Mouse (Mus musculus) lung, embryonic 16.5 days (tissue): ENCODE measurements around the gene St6galnac6. TPM values are rescaled to one million over a fixed set of nuclear protein-coding genes. Genes with fewer than 3 reads are reported as not detected.
A peak's percentile ranks its signal among the peaks of the same experiment; 100 is the strongest.

Experiments used
- ATAC-seq: fragments of 200-750 bp; cut with Nextera tagmentation; 2 replicates; pipeline ENCODE4 v1.8.0; 2017; ENCODE audit warnings: low read depth, mild to moderate bottlenecking, moderate library complexity
- H3K27ac ChIP-seq: fragments of 300-500 bp; sonication (generic); 2 replicates; pipeline ENCODE4 v1.5.1; 2014; ENCODE audit warnings: mild to moderate bottlenecking, control low read depth, low read length
- H3K27me3 ChIP-seq: fragments of 300-500 bp; sonication (generic); 2 replicates; pipeline ENCODE4 v1.6.1; 2014; ENCODE audit warnings: low read depth, low read length, mixed read lengths; ENCODE audit not compliant: control insufficient read depth, insufficient read depth
- H3K36me3 ChIP-seq: fragments of 300-500 bp; sonication (generic); 2 replicates; pipeline ENCODE4 v1.6.1; 2014; ENCODE audit warnings: low read length; ENCODE audit not compliant: control insufficient read depth, insufficient read depth
- H3K4me1 ChIP-seq: fragments of 300-500 bp; sonication (generic); replicated peaks from 2 replicates; pipeline ENCODE4 v1.6.1; 2014; ENCODE audit warnings: low read length, mixed read lengths; ENCODE audit not compliant: control insufficient read depth, insufficient read depth
- H3K4me2 ChIP-seq: fragments of 300-500 bp; sonication (generic); 2 replicates; pipeline ENCODE4 v1.6.1; 2014; ENCODE audit warnings: low read depth, low read length, control low read depth
- H3K4me3 ChIP-seq: fragments of 300-500 bp; sonication (generic); 2 replicates; pipeline ENCODE4 v1.5.1; 2014; ENCODE audit warnings: mild to moderate bottlenecking, low read length, control low read depth
- H3K9ac ChIP-seq: fragments of 300-500 bp; sonication (generic); 2 replicates; pipeline ENCODE4 v1.6.1; 2014; ENCODE audit warnings: low read length, control low read depth
- H3K9me3 ChIP-seq: fragments of 300-500 bp; sonication (generic); 2 replicates; pipeline ENCODE4 v1.6.1; 2016; ENCODE audit warnings: low read length; ENCODE audit not compliant: control insufficient read depth
- WGBS: fragments of 180-500 bp; shearing (Covaris S2); extraction: QIAGEN DNeasy Blood & Tissue Kit; methylation state at CpG from one replicate; pipeline ENCODE4 v1.1.7; 2014; 5-methylcytosine and 5-hydroxymethylcytosine counted together
- polyA plus RNA-seq: library from polyadenylated mRNA; unstranded; fragments of >200 nt; fragmentation: Nextera tagmentation; extraction: Ambion mirVana; gene quantifications from 2 replicates; pipeline ENCODE4 v1.2.1, GENCODE M21; 2015

Gene St6galnac6
- polyA plus RNA-seq, 1 experiment from 2014 or later = 25.4 TPM

GRCm38 (mm10) chr2:32640550-32641051, 41.1 kb downstream of the St6galnac6 start:
- H3K9ac ChIP-seq = 0 out of 2 replicates have a peak overlapping the region, but pooled peaks have one; percentile 26
- WGBS = 47% methylated on average over 6 of the region's 6 CpGs
- H3K27me3 ChIP-seq = no peaks in the 10 kb centered on the region
- H3K27ac ChIP-seq = peak overlapping the region; percentile 40; the same call in 1 of the 2 replicates
- no peak for ATAC-seq
- H3K9me3 ChIP-seq = no peaks in the 10 kb centered on the region
- no peaks in the 10 kb centered on the region for H3K36me3 ChIP-seq
- H3K4me3 ChIP-seq = no peak overlapping the region
- no peak overlapping the region for H3K4me2 ChIP-seq
- H3K4me1 ChIP-seq = peaks cover 28% of the 10 kb centered on the region

GRCm38 (mm10) chr2:32641810-32642209, 42.3 kb downstream of the St6galnac6 start:
- H3K9me3 ChIP-seq = no peaks in the 10 kb centered on the region
- no peak overlapping the region for H3K4me2 ChIP-seq
- no peak overlapping the region for H3K9ac ChIP-seq
- peaks cover 35% of the 10 kb centered on the region for H3K4me1 ChIP-seq
- H3K4me3 ChIP-seq = no peak overlapping the region
- 72% methylated on average over 5 of the region's 5 CpGs for WGBS
- no peaks in the 10 kb centered on the region for H3K36me3 ChIP-seq
- no peak for ATAC-seq
- H3K27me3 ChIP-seq = no peaks in the 10 kb centered on the region
- H3K27ac ChIP-seq = no peak overlapping the region

GRCm38 (mm10) chr2:32642813-32643212, 43.3 kb downstream of the St6galnac6 start:
- Histone ChIP-seq H3K4me3 (no peak overlapping the region), H3K9me3 (no peaks in the 10 kb centered on the region), H3K9ac (peak overlapping the region; percentile 18; the same call in 1 of the 2 replicates), H3K4me2 (no peak overlapping the region), H3K4me1 (peaks cover 33% of the 10 kb centered on the region), H3K27ac (peak overlapping the region; percentile 40; the same call in 1 of the 2 replicates), H3K36me3 (no peaks in the 10 kb centered on the region), H3K27me3 (no peaks in the 10 kb centered on the region)
- no peak for ATAC-seq
- 42% methylated on average over 7 of the region's 7 CpGs for WGBS

GRCm38 (mm10) chr2:32644083-32644482, 44.6 kb downstream of the St6galnac6 start:
- no peak overlapping the region for H3K4me2 ChIP-seq
- H3K4me1 ChIP-seq = peaks cover 33% of the 10 kb centered on the region
- no peaks in the 10 kb centered on the region for H3K27me3 ChIP-seq
- H3K36me3 ChIP-seq = no peaks in the 10 kb centered on the region
- 52% methylated on average over 9 of the region's 9 CpGs for WGBS
- H3K27ac ChIP-seq = no peak overlapping the region
- no peaks in the 10 kb centered on the region for H3K9me3 ChIP-seq
- H3K4me3 ChIP-seq = no peak overlapping the region
- no peak overlapping the region for H3K9ac ChIP-seq
- ATAC-seq = no peak

GRCm38 (mm10) chr2:32644799-32645475, 45.4 kb downstream of the St6galnac6 start:
- H3K9ac ChIP-seq = no peak overlapping the region
- H3K27me3 ChIP-seq = no peaks in the 10 kb centered on the region
- no peak overlapping the region for H3K4me3 ChIP-seq
- 77% methylated on average over 8 of the region's 8 CpGs for WGBS
- H3K9me3 ChIP-seq = no peaks in the 10 kb centered on the region
- ATAC-seq = no peak
- no peak overlapping the region for H3K4me2 ChIP-seq
- no peaks in the 10 kb centered on the region for H3K36me3 ChIP-seq
- H3K4me1 ChIP-seq = peaks cover 35% of the 10 kb centered on the region
- H3K27ac ChIP-seq = no peak overlapping the region

- Histone ChIP-seq H3K9ac (no peak overlapping the region), H3K27me3 (no peaks in the 10 kb centered on the region), H3K36me3 (no peaks in the 10 kb centered on the region), H3K4me2 (no peak overlapping the region), H3K9me3 (no peaks in the 10 kb centered on the region), H3K27ac (peak overlapping the region; percentile 84), H3K4me3 (no peak overlapping the region), H3K4me1 (peaks cover 32% of the 10 kb centered on the region)
- no peak for ATAC-seq
- WGBS = 57% methylated on average over 3 of the region's 3 CpGs
These were observed 46.1 kb downstream of the St6galnac6 start for GRCm38 (mm10) chr2:32645647-32646046.

- ATAC-seq = peak; percentile 89
- Histone ChIP-seq H3K4me1 (peaks cover 29% of the 10 kb centered on the region), H3K9ac (peak within 1 kb of the TSS; percentile 81), H3K36me3 (no peaks in the 10 kb centered on the region), H3K9me3 (no peaks in the 10 kb centered on the region), H3K4me2 (peak within 1 kb of the TSS; percentile 62), H3K4me3 (peak within 1 kb of the TSS; percentile 56), H3K27ac (peak within 1 kb of the TSS; percentile 84), H3K27me3 (no peaks in the 10 kb centered on the region)
- 40% methylated on average over 31 of the region's 31 CpGs for WGBS
These were observed 47.0 kb downstream of the St6galnac6 start, which contains the start of gene Eng for GRCm38 (mm10) chr2:32646379-32647056. Gene Eng (plus strand): TSS chr2:32646595.

- Histone ChIP-seq H3K27me3 (no peaks in the 10 kb centered on the region), H3K9ac (peak overlapping the region; percentile 81), H3K9me3 (no peaks in the 10 kb centered on the region), H3K4me3 (peak overlapping the region; percentile 56), H3K36me3 (no peaks in the 10 kb centered on the region), H3K4me2 (peak overlapping the region; percentile 62), H3K4me1 (peaks cover 27% of the 10 kb centered on the region), H3K27ac (peak overlapping the region; percentile 84)
- no peak for ATAC-seq
- 73% methylated on average over 7 of the region's 7 CpGs for WGBS
These were observed 47.9 kb downstream of the St6galnac6 start for GRCm38 (mm10) chr2:32647366-32647765.

GRCm38 (mm10) chr2:32653764-32654163, 54.3 kb downstream of the St6galnac6 start:
- ATAC-seq = peak; percentile 20; the same call in 1 of the 2 replicates
- Histone ChIP-seq H3K9ac (peak overlapping the region; percentile 31), H3K27me3 (no peaks in the 10 kb centered on the region), H3K36me3 (no peaks in the 10 kb centered on the region), H3K4me3 (no peak overlapping the region), H3K9me3 (no peaks in the 10 kb centered on the region), H3K4me2 (0 out of 2 replicates have a peak overlapping the region, but pooled peaks have one; percentile 8), H3K4me1 (peaks cover 26% of the 10 kb centered on the region), H3K27ac (peak overlapping the region; percentile 85)
- 22% methylated on average over 7 of the region's 7 CpGs for WGBS
